Mouse (Mus musculus) liver, embryonic 14.5 days (tissue): ENCODE results near the gene Uqcr11. TPM values are rescaled to one million over a fixed set of nuclear protein-coding genes. Genes with fewer than 3 reads are reported as not detected.

Experiments used
- ATAC-seq: fragments of 200-750 bp; cut with Nextera tagmentation; 2 replicates; pipeline ENCODE4 v1.8.0; 2017; ENCODE audit warnings: moderate number of reproducible peaks, mild to moderate bottlenecking, moderate library complexity; ENCODE audit not compliant: insufficient read depth
- DNase-seq, 3 experiments: peaks; one replicate each; pipeline ENCODE4 v3.0.0-alpha.2; 2012 to 2013; ENCODE audit warnings: low read depth in 3 of 3, low spot score in 3 of 3
- H3K27ac ChIP-seq: fragments of 300-500 bp; sonication (generic); 2 replicates; pipeline ENCODE4 v1.5.1; 2014; ENCODE audit warnings: moderate library complexity, mild to moderate bottlenecking, control low read depth, inconsistent platforms
- H3K27me3 ChIP-seq: fragments of 300-500 bp; sonication (generic); 2 replicates; pipeline ENCODE4 v1.6.1; 2014; ENCODE audit warnings: mild to moderate bottlenecking, low read length, moderate library complexity; ENCODE audit not compliant: control insufficient read depth, insufficient read depth
- H3K36me3 ChIP-seq: fragments of 300-500 bp; sonication (generic); replicated peaks from 2 replicates; pipeline ENCODE4 v1.6.1; 2014; ENCODE audit warnings: low read depth; ENCODE audit not compliant: control insufficient read depth, insufficient read depth
- H3K4me1 ChIP-seq, 2 experiments: fragments of 200-500 bp in 1 of 2; fragments of 300-500 bp in 1 of 2; sonication (generic) in 1 of 2; replicated peaks; 2 replicates each; pipeline ENCODE4 v1.6.1; 2012 to 2014; ENCODE audit warnings: antibody characterized with exemption in 1 of 2, inconsistent platforms in 1 of 2, low read length in 1 of 2; ENCODE audit not compliant: control insufficient read depth in 2 of 2, insufficient read depth in 2 of 2
- H3K4me2 ChIP-seq: fragments of 300-500 bp; sonication (generic); 2 replicates; pipeline ENCODE4 v1.6.1; 2014; ENCODE audit warnings: low read depth, mild to moderate bottlenecking, control low read depth, moderate library complexity
- H3K4me3 ChIP-seq, 2 experiments: fragments of 200-500 bp in 1 of 2; fragments of 300-500 bp in 1 of 2; sonication (generic) in 1 of 2; 2 replicates each; pipeline ENCODE4 v1.5.1; 2012 to 2014; ENCODE audit warnings: low read depth in 2 of 2, low read length in 2 of 2, mild to moderate bottlenecking in 2 of 2, control low read depth in 1 of 2, inconsistent platforms in 1 of 2, moderate library complexity in 1 of 2; ENCODE audit not compliant: insufficient read depth in 1 of 2
- H3K9ac ChIP-seq: fragments of 300-500 bp; sonication (generic); replicated peaks from 2 replicates; pipeline ENCODE4 v1.6.1; 2014; ENCODE audit warnings: mild to moderate bottlenecking, control low read depth, moderate library complexity
- H3K9me3 ChIP-seq: fragments of 300-500 bp; sonication (generic); 2 replicates; pipeline ENCODE4 v1.6.1; 2016; ENCODE audit warnings: low read length, mixed read lengths; ENCODE audit not compliant: control insufficient read depth
- CTCF ChIP-seq: IDR thresholded peaks from 2 replicates; pipeline ENCODE4 v1.5.1; 2016; ENCODE audit warnings: antibody characterized with exemption, low read depth, control low read depth
- EP300 ChIP-seq: IDR thresholded peaks from 2 replicates; pipeline ENCODE4 v1.6.1; 2016; ENCODE audit warnings: antibody characterized with exemption, low read depth
- WGBS: fragments of 180-500 bp; shearing (Covaris S2); extraction: QIAGEN DNeasy Blood & Tissue Kit; methylation state at CpG from one replicate; pipeline ENCODE4 v1.1.7; 2014; ENCODE audit not compliant: insufficient replicate concordance; 5-methylcytosine and 5-hydroxymethylcytosine counted together
- polyA plus RNA-seq, 2 experiments: library from polyadenylated mRNA; depleted of rRNA in 1 of 2; stranded (reverse) in 1 of 2; unstranded in 1 of 2; fragments of >200 nt; fragmentation: Nextera tagmentation in 1 of 2; extraction: Ambion mirVana in 1 of 2; gene quantifications; 2 replicates each; pipeline versions ENCODE4 v1.2.1 to v1.2.3; 2012 to 2014

The Uqcr11 gene
- polyA plus RNA-seq, 2 experiments, result 571 to 729 TPM

- Histone ChIP-seq H3K27ac (peak overlapping the region; percentile 46; the same call in 1 of the 2 replicates), H3K4me1 (peaks cover 45 to 46% of the 10 kb centered on the region in 2 experiments), H3K27me3 (no peaks in the 10 kb centered on the region), H3K4me3 (no peak overlapping the region), H3K36me3 (peaks cover 85% of the 10 kb centered on the region), H3K9me3 (no peaks in the 10 kb centered on the region), H3K9ac (no peak overlapping the region), H3K4me2 (no peak overlapping the region)
- no peak for DNase-seq
- no peak for ATAC-seq
- no peak for TF ChIP-seq CTCF
- no peak for TF ChIP-seq EP300
- 89% methylated on average over 1 of the region's 1 CpGs for WGBS
These were observed 11.2 kb upstream of the Uqcr11 start for GRCm38 (mm10) chr10:80417841-80418240.

- WGBS, result 92% methylated on average over 10 of the region's 10 CpGs
- no peak for TF ChIP-seq EP300
- TF ChIP-seq CTCF, result no peak
These were observed 10.7 kb upstream of the Uqcr11 start for GRCm38 (mm10) chr10:80417371-80417770.

GRCm38 (mm10) chr10:80415566-80415965, 8.9 kb upstream of the Uqcr11 start:
- WGBS, result 89% methylated on average over 7 of the region's 7 CpGs
- Histone ChIP-seq H3K27ac (no peak overlapping the region), H3K9ac (no peak overlapping the region), H3K36me3 (peaks cover 99% of the 10 kb centered on the region), H3K4me1 (peaks cover 22 to 25% of the 10 kb centered on the region in 2 experiments), H3K27me3 (no peaks in the 10 kb centered on the region), H3K9me3 (no peaks in the 10 kb centered on the region), H3K4me2 (no peak overlapping the region), H3K4me3 (no peak overlapping the region)
- ATAC-seq (no peak), DNase-seq (no peak)
- TF ChIP-seq CTCF, result no peak
- no peak for TF ChIP-seq EP300

More at GRCm38 (mm10) chr10:80417371-80417770, 10.7 kb upstream of the Uqcr11 start:
- Histone ChIP-seq H3K36me3 (peaks cover 90% of the 10 kb centered on the region), H3K9ac (no peak overlapping the region), H3K4me2 (no peak overlapping the region), H3K27me3 (no peaks in the 10 kb centered on the region), H3K27ac (no peak overlapping the region), H3K9me3 (no peaks in the 10 kb centered on the region), H3K4me3 (no peak overlapping the region), H3K4me1 (peaks cover 40 to 41% of the 10 kb centered on the region in 2 experiments)
- DNase-seq (no peak), ATAC-seq (no peak)

- no peak overlapping the region for H3K27ac ChIP-seq
- no peak for TF ChIP-seq EP300
- no peak for TF ChIP-seq CTCF
- no peak for DNase-seq
These were observed 6.3 kb upstream of the Uqcr11 start for GRCm38 (mm10) chr10:80412656-80413541.

GRCm38 (mm10) chr10:80407924-80408323, 1.3 kb upstream of the Uqcr11 start:
- peaks cover 16 to 19% of the 10 kb centered on the region in 2 experiments for H3K4me1 ChIP-seq

More at GRCm38 (mm10) chr10:80412656-80413541, 6.3 kb upstream of the Uqcr11 start:
- Histone ChIP-seq H3K4me1 (peaks cover 0 to under 1% of the 10 kb centered on the region in 2 experiments; a peak in 3 of 4 replicates), H3K4me2 (no peak overlapping the region), H3K9me3 (no peaks in the 10 kb centered on the region), H3K9ac (no peak overlapping the region), H3K27me3 (no peaks in the 10 kb centered on the region), H3K4me3 (no peak overlapping the region), H3K36me3 (peaks cover 83% of the 10 kb centered on the region)
- no peak for ATAC-seq
- 86% methylated on average over 44 of the region's 44 CpGs for WGBS

More at GRCm38 (mm10) chr10:80407924-80408323, 1.3 kb upstream of the Uqcr11 start:
- H3K9ac ChIP-seq, result peak overlapping the region; percentile 74; the same call in 1 of the 2 replicates
- TF ChIP-seq CTCF (no peak), EP300 (no peak)
- peak overlapping the region; percentile 92 for H3K4me2 ChIP-seq
- no peak overlapping the region for H3K4me3 ChIP-seq
- 38% methylated on average over 4 of the region's 4 CpGs for WGBS
- no peaks in the 10 kb centered on the region for H3K27me3 ChIP-seq
- DNase-seq (no peak), ATAC-seq (no peak)
- peaks cover 46% of the 10 kb centered on the region for H3K36me3 ChIP-seq
- H3K9me3 ChIP-seq, result no peaks in the 10 kb centered on the region
- H3K27ac ChIP-seq, result peak overlapping the region; percentile 88
